Mouse (Mus musculus) ES-E14 (cell line): ENCODE results near the gene Kars.

Experiments used
- CHD2 ChIP-seq: IDR thresholded peaks from 2 replicates; pipeline ENCODE4 v1.6.1; 2014; ENCODE audit warnings: mild to moderate bottlenecking, low read depth, low read length, inconsistent platforms
- HCFC1 ChIP-seq: IDR thresholded peaks from 2 replicates; pipeline ENCODE4 v1.6.1; 2012; ENCODE audit warnings: low read length, inconsistent platforms, borderline replicate concordance; ENCODE audit not compliant: insufficient read depth
- ZNF384 ChIP-seq: IDR thresholded peaks from 2 replicates; pipeline ENCODE4 v1.6.1; 2012; ENCODE audit warnings: low read depth, low read length, inconsistent platforms

GRCm38 (mm10) chr8:112011816-112012242 lies 706 bp upstream of the Kars start:
- TF ChIP-seq CHD2 (no peak), ZNF384 (no peak), HCFC1 (no peak)
